Mouse (Mus musculus): ENCODE measurements around the gene Slc24a4. TPM values are rescaled to one million over a fixed set of nuclear protein-coding genes. Genes with fewer than 3 reads are reported as not detected.

The Slc24a4 gene
- polyA plus RNA-seq, 1 experiment from 2014 or later: 1.2 TPM

- Histone ChIP-seq H3K9me3 (ENCODE audit: control insufficient read depth, low read length) (no peaks in the 10 kb centered on the region), H3K27me3 (ENCODE audit: control insufficient read depth, insufficient read depth, low read length) (no peaks in the 10 kb centered on the region), H3K4me1 (ENCODE audit: control insufficient read depth, insufficient read depth, low read length) (no peaks in the 10 kb centered on the region), H3K9ac (replicated peaks; ENCODE audit: low read length) (no peak overlapping the region), H3K4me3 (replicated peaks; ENCODE audit: low read depth, low read length) (no peak overlapping the region), H3K36me3 (ENCODE audit: control insufficient read depth, insufficient read depth, low read length) (no peaks in the 10 kb centered on the region), H3K27ac (replicated peaks; ENCODE audit: low read depth, low read length) (no peak overlapping the region), H3K4me2 (ENCODE audit: low read length) (no peak overlapping the region)
- DNase-seq (no peak), ATAC-seq (ENCODE audit: low FRiP score, low TSS enrichment) (no peak)
- WGBS: 81% methylated on average over 1 of the region's 1 CpGs
Measured at GRCm38 (mm10) chr12:102296361-102296760, 167.8 kb downstream of the Slc24a4 start.

- Histone ChIP-seq H3K4me3 (replicated peaks; ENCODE audit: low read depth, low read length) (no peak overlapping the region), H3K4me1 (ENCODE audit: control insufficient read depth, insufficient read depth, low read length) (no peaks in the 10 kb centered on the region), H3K27me3 (ENCODE audit: control insufficient read depth, insufficient read depth, low read length) (no peaks in the 10 kb centered on the region), H3K36me3 (ENCODE audit: control insufficient read depth, insufficient read depth, low read length) (no peaks in the 10 kb centered on the region), H3K27ac (replicated peaks; ENCODE audit: low read depth, low read length) (no peak overlapping the region), H3K9ac (replicated peaks; ENCODE audit: low read length) (no peak overlapping the region), H3K4me2 (ENCODE audit: low read length) (no peak overlapping the region), H3K9me3 (ENCODE audit: control insufficient read depth, low read length) (no peaks in the 10 kb centered on the region)
- ATAC-seq (ENCODE audit: low FRiP score, low TSS enrichment) (no peak), DNase-seq (no peak)
- WGBS: 89% methylated on average over 4 of the region's 4 CpGs
Measured at GRCm38 (mm10) chr12:102296967-102297366, 168.4 kb downstream of the Slc24a4 start.

GRCm38 (mm10) chr12:102299209-102299608 is 170.7 kb downstream of the Slc24a4 start:
- DNase-seq (no peak), ATAC-seq (ENCODE audit: low FRiP score, low TSS enrichment) (no peak)
- no peaks in the 10 kb centered on the region for H3K36me3 ChIP-seq (ENCODE audit: control insufficient read depth, insufficient read depth, low read length)
- no peak overlapping the region for H3K9ac ChIP-seq (replicated peaks; ENCODE audit: low read length)
- no peak overlapping the region for H3K27ac ChIP-seq (replicated peaks; ENCODE audit: low read depth, low read length)
- 75% methylated on average over 5 of the region's 5 CpGs for WGBS
- H3K27me3 ChIP-seq (ENCODE audit: control insufficient read depth, insufficient read depth, low read length): no peaks in the 10 kb centered on the region
- no peak overlapping the region for H3K4me3 ChIP-seq (replicated peaks; ENCODE audit: low read depth, low read length)
- 0 out of 2 replicates have a peak, but pooled peaks cover 3% of the 10 kb centered on the region for H3K4me1 ChIP-seq (ENCODE audit: control insufficient read depth, insufficient read depth, low read length)
- no peaks in the 10 kb centered on the region for H3K9me3 ChIP-seq (ENCODE audit: control insufficient read depth, low read length)
- no peak overlapping the region for H3K4me2 ChIP-seq (ENCODE audit: low read length)

- H3K4me3 ChIP-seq (replicated peaks; ENCODE audit: low read depth, low read length): no peak overlapping the region
- H3K9me3 ChIP-seq (ENCODE audit: control insufficient read depth, low read length): no peaks in the 10 kb centered on the region
- ATAC-seq (ENCODE audit: low FRiP score, low TSS enrichment) (no peak), DNase-seq (no peak)
- no peak overlapping the region for H3K9ac ChIP-seq (replicated peaks; ENCODE audit: low read length)
- 89% methylated on average over 1 of the region's 1 CpGs for WGBS
- 0 out of 2 replicates have a peak, but pooled peaks cover 3% of the 10 kb centered on the region for H3K4me1 ChIP-seq (ENCODE audit: control insufficient read depth, insufficient read depth, low read length)
- no peak overlapping the region for H3K27ac ChIP-seq (replicated peaks; ENCODE audit: low read depth, low read length)
- H3K27me3 ChIP-seq (ENCODE audit: control insufficient read depth, insufficient read depth, low read length): no peaks in the 10 kb centered on the region
- H3K4me2 ChIP-seq (ENCODE audit: low read length): no peak overlapping the region
- H3K36me3 ChIP-seq (ENCODE audit: control insufficient read depth, insufficient read depth, low read length): no peaks in the 10 kb centered on the region
Measured at GRCm38 (mm10) chr12:102301585-102301984, 173.1 kb downstream of the Slc24a4 start.

- Histone ChIP-seq H3K27me3 (ENCODE audit: control insufficient read depth, insufficient read depth, low read length) (no peaks in the 10 kb centered on the region), H3K4me3 (replicated peaks; ENCODE audit: low read depth, low read length) (no peak overlapping the region), H3K9me3 (ENCODE audit: control insufficient read depth, low read length) (no peaks in the 10 kb centered on the region), H3K36me3 (ENCODE audit: control insufficient read depth, insufficient read depth, low read length) (no peaks in the 10 kb centered on the region), H3K4me1 (ENCODE audit: control insufficient read depth, insufficient read depth, low read length) (0 out of 2 replicates have a peak, but pooled peaks cover 3% of the 10 kb centered on the region), H3K27ac (replicated peaks; ENCODE audit: low read depth, low read length) (no peak overlapping the region), H3K4me2 (ENCODE audit: low read length) (no peak overlapping the region), H3K9ac (replicated peaks; ENCODE audit: low read length) (no peak overlapping the region)
- ATAC-seq (ENCODE audit: low FRiP score, low TSS enrichment) (no peak), DNase-seq (no peak)
- 91% methylated on average over 9 of the region's 9 CpGs for WGBS
Measured at GRCm38 (mm10) chr12:102302322-102302721, 173.8 kb downstream of the Slc24a4 start.

GRCm38 (mm10) chr12:102302831-102303351 is 174.4 kb downstream of the Slc24a4 start:
- WGBS: 81% methylated on average over 4 of the region's 4 CpGs
- H3K27me3 ChIP-seq (ENCODE audit: control insufficient read depth, insufficient read depth, low read length): no peaks in the 10 kb centered on the region
- no peaks in the 10 kb centered on the region for H3K36me3 ChIP-seq (ENCODE audit: control insufficient read depth, insufficient read depth, low read length)
- H3K27ac ChIP-seq (replicated peaks; ENCODE audit: low read depth, low read length): no peak overlapping the region
- H3K4me2 ChIP-seq (ENCODE audit: low read length): no peak overlapping the region
- H3K4me1 ChIP-seq (ENCODE audit: control insufficient read depth, insufficient read depth, low read length): 0 out of 2 replicates have a peak, but pooled peaks cover 3% of the 10 kb centered on the region
- no peak for ATAC-seq (ENCODE audit: low FRiP score, low TSS enrichment)
- no peak for DNase-seq
- H3K4me3 ChIP-seq (replicated peaks; ENCODE audit: low read depth, low read length): no peak overlapping the region
- H3K9ac ChIP-seq (replicated peaks; ENCODE audit: low read length): no peak overlapping the region
- no peaks in the 10 kb centered on the region for H3K9me3 ChIP-seq (ENCODE audit: control insufficient read depth, low read length)

GRCm38 (mm10) chr12:102303867-102304266 is 175.3 kb downstream of the Slc24a4 start:
- Histone ChIP-seq H3K36me3 (ENCODE audit: control insufficient read depth, insufficient read depth, low read length) (no peaks in the 10 kb centered on the region), H3K4me2 (ENCODE audit: low read length) (no peak overlapping the region), H3K9ac (replicated peaks; ENCODE audit: low read length) (no peak overlapping the region), H3K4me1 (ENCODE audit: control insufficient read depth, insufficient read depth, low read length) (0 out of 2 replicates have a peak, but pooled peaks cover 8% of the 10 kb centered on the region), H3K9me3 (ENCODE audit: control insufficient read depth, low read length) (no peaks in the 10 kb centered on the region), H3K4me3 (replicated peaks; ENCODE audit: low read depth, low read length) (no peak overlapping the region), H3K27ac (replicated peaks; ENCODE audit: low read depth, low read length) (no peak overlapping the region), H3K27me3 (ENCODE audit: control insufficient read depth, insufficient read depth, low read length) (no peaks in the 10 kb centered on the region)
- no peak for DNase-seq
- no peak for ATAC-seq (ENCODE audit: low FRiP score, low TSS enrichment)
- 64% methylated on average over 7 of the region's 7 CpGs for WGBS

- Histone ChIP-seq H3K27me3 (ENCODE audit: control insufficient read depth, insufficient read depth, low read length) (no peaks in the 10 kb centered on the region), H3K27ac (replicated peaks; ENCODE audit: low read depth, low read length) (no peak overlapping the region), H3K4me3 (replicated peaks; ENCODE audit: low read depth, low read length) (no peak overlapping the region), H3K9me3 (ENCODE audit: control insufficient read depth, low read length) (no peaks in the 10 kb centered on the region), H3K9ac (replicated peaks; ENCODE audit: low read length) (no peak overlapping the region), H3K36me3 (ENCODE audit: control insufficient read depth, insufficient read depth, low read length) (no peaks in the 10 kb centered on the region), H3K4me1 (ENCODE audit: control insufficient read depth, insufficient read depth, low read length) (0 out of 2 replicates have a peak, but pooled peaks cover 11% of the 10 kb centered on the region), H3K4me2 (ENCODE audit: low read length) (no peak overlapping the region)
- WGBS: 67% methylated on average over 10 of the region's 10 CpGs
- ATAC-seq (ENCODE audit: low FRiP score, low TSS enrichment): no peak
- DNase-seq: peak; percentile 33
Measured at GRCm38 (mm10) chr12:102305069-102305836, 176.7 kb downstream of the Slc24a4 start.
